Mouse (Mus musculus): ENCODE data around the gene Ephb6. TPM values are rescaled to one million over a fixed set of nuclear protein-coding genes. Genes with fewer than 3 reads are reported as not detected.

The Ephb6 gene
- total RNA-seq (2023) = 1.7 TPM in 1 of 2 replicates, not detected in the other

GRCm38 (mm10) chr6:41605061-41605793 lies at the start of gene Ephb6:
TSS of gene Ephb6 (plus strand) at chr6:41605482.

GRCm38 (mm10) chr6:41636178-41636577 lies 30.9 kb downstream of the Ephb6 start, which contains the start of gene Trpv6:
TSS of gene Trpv6 (minus strand) at chr6:41636405.

Other genes with a start within 250 kb of the Ephb6 start
- not detected in 2 replicates for gene Prss3, start 227.8 kb upstream of the Ephb6 start, total RNA-seq (2023)
- gene Gm5771, start 213.1 kb upstream of the Ephb6 start, total RNA-seq (2023) = not detected in 2 replicates
- gene Gm10334, start 159.3 kb upstream of the Ephb6 start, total RNA-seq (2023) = not detected in 2 replicates
- gene Prss1, start 146.6 kb upstream of the Ephb6 start, total RNA-seq (2023) = not detected in 2 replicates
- gene Prss2, start 83.7 kb upstream of the Ephb6 start, total RNA-seq (2023) = 0.86 TPM in 1 of 2 replicates, not detected in the other
- not detected in 2 replicates for gene Trpv6, start 30.9 kb downstream of the Ephb6 start, total RNA-seq (2023)
- gene Trpv5, start 75.3 kb downstream of the Ephb6 start, total RNA-seq (2023) = not detected in 2 replicates
- not detected in 2 replicates for gene Llcfc1, start 78.9 kb downstream of the Ephb6 start, total RNA-seq (2023)
- gene Kel, start 98.9 kb downstream of the Ephb6 start, total RNA-seq (2023) = 4.7 and 7.8 TPM in 2 replicates
- not detected in 2 replicates for gene Olfr459, start 169.7 kb downstream of the Ephb6 start, total RNA-seq (2023)
- gene Pip, start 242.1 kb downstream of the Ephb6 start, total RNA-seq (2023) = not detected in 2 replicates
- gene Sval2, start 247.5 kb downstream of the Ephb6 start, total RNA-seq (2023) = not detected in 2 replicates

All from neutrophil, adult 65 days (primary cell).